Mouse (Mus musculus) testis, postnatal 14 days (tissue): Measurements from ENCODE around the gene Map4k2.
A peak's percentile ranks its signal among the peaks of the same experiment; 100 is the strongest.

Experiments used
- DNase-seq: peaks from one replicate; pipeline ENCODE4 v3.0.0; 2021; ENCODE audit warnings: low spot score

Map4k2 gene

GRCm38 (mm10) chr19:6346023-6346422 lies 5.1 kb downstream of the Map4k2 start:
- DNase-seq = no peak

GRCm38 (mm10) chr19:6346661-6347060 lies 5.7 kb downstream of the Map4k2 start:
- no peak for DNase-seq

DNA sequence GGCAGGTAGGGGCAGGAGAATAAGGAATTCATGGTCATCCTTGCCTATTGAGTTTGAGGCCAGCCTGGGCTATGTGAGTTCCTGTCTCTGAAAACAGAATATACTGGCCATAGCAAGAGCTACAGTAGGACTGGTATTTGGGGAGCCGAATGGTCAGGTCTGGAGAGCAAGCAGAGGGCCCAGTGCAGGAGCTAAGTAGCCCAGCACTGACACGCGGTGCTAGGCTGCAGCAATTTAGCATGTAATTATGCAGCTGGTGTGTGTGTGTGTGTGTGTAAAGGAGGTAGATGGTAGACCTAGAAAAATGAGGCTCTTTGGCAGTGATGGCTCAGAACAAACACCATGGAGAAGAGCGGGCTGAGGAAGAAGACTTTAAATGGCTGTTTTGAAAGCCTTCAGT lies 6.7 kb downstream of the Map4k2 start:
- DNase-seq = no peak

GRCm38 (mm10) chr19:6348717-6349116 lies 7.8 kb downstream of the Map4k2 start:
- no peak for DNase-seq

DNA sequence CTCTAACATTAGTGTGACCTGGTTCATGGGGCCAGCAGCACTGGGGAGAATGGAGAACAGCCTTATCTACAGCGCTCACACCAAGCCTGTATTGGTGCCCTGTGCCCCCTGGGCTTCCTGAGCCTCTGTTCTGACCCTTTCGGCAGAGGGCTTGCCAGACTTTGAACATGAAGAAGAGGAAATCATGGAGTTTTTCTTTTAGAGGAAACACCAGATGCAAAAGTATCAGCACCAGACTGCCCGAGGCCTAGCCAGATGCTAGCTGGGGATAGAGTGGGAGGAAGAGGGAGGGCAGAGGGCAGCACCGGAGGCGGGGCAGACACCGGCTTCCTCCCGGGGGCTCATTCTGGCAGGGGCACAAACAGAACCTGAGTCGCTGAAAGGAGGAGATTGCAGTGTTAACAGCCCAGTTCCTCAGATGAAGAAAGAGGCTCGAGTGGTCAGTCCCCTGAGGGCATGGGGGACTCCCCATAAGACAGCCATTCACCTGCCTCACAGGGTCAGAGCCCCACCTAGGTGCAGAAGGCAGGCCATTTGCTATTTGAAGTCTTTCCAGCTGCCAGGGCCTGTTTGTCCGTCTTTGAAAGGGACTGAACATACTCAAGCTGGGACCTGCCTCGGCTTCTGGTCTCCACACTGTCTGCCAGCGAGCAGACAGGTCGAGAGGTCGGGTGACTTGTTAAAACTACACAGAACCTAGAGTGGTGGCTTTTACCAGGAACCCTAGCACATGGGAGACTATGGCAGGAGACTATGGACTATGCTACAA lies 8.5 kb downstream of the Map4k2 start:
- DNase-seq = no peak

DNA sequence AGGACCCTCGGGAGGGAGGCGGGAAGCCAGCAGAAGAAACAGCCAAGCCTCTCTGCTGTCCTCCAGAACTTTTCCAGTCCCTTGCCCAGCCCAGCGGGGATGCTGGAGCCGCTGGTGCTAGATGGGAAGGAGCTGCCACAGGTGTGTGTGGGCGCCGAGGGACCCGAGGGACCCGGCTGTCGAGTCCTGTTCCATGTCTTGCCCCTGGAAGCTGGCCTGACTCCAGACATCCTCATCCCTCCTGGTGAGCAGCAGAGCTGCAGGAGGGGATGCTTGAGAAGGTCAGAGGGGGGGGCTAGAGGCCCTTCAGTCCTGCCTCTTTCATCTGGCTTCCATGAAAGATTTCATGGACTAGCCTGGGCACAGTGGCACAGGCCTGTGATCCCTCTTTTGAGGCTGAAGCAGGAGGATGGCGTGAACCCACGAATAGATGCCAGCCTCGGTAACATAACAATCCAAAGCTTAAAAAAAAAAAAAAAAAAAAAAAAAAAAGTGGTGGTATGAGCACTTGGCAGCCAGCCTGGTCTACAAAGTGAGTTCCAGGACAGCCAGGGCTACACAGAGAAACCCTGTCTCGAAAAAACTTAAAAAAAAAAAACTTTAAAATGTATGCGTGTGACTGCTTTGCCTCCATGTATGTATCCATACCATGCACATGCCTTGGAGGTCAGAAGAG lies 10.6 kb downstream of the Map4k2 start:
- DNase-seq = no peak

DNA sequence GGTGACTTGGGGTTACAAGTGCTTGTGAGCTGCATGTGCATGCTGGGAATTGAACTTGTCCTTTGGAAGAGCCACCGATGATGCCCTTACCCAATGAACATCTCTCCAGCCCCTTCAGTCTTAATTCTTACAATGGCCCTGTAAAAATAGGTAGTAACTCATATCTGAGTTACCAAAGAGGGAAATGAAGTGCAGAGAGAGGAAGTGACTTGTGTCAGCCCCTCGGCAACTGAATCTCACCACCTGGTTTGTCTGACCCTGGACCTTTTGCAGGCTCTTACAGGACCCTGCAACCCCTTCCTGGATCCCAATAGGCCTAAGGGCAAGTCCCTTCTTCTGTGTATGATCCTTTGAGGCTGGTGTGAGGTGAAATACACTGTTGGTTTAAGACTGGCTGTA lies 11.2 kb downstream of the Map4k2 start:
- DNase-seq = no peak

DNA sequence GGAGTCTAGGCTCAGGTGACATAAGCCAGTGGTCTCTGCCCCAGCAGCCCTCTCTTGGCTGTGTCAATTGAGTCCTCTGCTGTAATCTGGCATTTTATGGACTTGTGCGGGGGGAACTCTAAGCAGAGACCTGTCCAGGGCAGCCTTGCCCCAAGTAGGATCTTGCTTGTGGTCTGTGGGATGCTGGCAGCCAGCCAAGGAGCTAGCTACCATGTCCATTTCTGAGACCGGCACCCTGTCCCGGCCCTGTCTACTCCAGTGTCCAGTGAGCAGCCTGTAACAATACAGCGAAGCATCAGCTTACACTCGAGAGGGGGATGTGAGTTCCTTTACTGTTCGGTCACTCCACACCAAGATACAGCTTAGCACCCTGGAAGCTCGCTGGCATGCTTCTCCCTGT lies 13.1 kb downstream of the Map4k2 start:
- no peak for DNase-seq

DNA sequence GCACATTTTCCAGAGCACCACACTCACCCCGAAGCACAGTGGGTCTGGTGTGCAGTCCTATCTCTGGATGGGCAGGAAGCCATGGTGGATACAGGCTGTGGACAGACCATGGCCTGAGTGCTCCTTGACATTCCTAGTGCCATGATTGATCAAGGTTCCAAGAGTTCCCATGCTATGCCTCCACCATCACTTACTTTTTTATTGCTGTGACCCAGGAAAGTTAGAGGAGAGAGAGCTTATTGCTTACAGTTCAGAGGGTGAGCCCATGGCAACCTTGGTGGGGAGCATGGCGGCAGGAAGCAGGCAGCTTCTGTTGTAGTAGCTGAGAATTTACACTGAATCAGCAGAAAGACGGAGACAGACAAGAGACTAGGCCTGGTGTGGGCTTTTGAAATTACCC lies 20.4 kb downstream of the Map4k2 start:
- DNase-seq = no peak

- DNase-seq = no peak
These were observed 22.1 kb downstream of the Map4k2 start for GRCm38 (mm10) chr19:6363091-6363410.

DNA sequence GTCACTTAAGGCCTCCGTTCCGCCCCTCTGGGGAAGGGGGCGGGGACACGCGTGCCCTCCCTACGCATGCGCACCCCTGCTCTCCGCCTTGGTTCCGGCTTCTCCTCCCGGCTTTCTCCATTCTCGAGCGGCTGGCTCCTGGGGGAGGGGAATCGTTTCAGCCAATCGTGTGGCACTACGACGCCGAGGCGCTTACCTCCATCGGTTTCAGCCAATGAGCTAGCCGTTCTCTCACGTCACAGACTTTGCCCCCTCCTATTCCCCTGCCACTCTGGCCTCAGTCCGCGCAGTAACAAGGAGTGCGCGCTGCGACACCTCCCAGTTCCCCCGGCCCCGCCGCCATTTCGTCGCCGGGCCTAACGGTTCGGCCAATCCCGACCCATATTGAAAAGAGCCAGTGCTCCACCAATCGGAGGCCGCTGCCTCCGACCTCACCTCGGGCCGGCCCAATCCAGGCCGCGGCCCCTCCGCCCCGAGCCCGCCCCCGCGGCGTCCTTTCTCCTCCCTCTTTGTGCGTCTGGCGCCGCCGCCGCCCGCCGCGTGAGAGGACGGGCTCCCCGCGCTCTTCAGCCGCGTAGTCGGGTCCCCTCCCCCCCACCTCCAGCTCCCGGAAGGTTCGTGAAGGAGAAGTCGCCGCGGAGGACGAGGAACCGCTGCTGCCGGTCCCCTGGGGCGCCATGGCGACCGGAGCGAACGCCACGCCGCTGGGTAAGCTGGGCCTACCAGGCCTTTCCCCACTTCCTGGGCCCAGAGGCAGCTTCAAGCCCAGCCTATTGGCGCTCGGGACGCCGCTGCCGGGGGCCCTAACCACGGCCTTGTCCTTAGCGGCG lies 22.7 kb downstream of the Map4k2 start, which contains the start of gene Sf1:
Gene Sf1, plus strand, starts transcription at position 280 of the 830 bp plus-strand sequence.
- peak; percentile 100 for DNase-seq

DNA sequence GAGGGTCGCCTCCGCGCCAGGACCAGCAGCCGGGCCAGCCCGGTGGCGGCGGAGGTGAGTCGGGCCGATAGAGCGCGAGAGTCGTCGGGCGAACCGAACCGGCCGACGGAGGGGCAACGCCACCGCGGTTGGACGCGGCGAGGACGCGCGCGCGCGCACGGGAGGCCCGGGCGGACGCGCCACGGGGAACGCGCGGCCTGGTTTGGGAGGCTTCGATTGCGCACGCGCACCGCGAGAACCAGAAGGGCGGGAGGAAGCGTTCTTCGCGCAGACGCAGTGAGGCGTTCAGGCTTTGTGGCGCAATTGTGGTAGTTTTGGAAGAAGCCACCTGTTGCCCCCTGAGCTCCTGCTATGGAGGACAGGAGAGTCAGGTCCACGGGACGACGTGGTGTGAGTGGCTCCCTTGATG lies 23.4 kb downstream of the Map4k2 start:
- DNase-seq = peak; percentile 92

DNA sequence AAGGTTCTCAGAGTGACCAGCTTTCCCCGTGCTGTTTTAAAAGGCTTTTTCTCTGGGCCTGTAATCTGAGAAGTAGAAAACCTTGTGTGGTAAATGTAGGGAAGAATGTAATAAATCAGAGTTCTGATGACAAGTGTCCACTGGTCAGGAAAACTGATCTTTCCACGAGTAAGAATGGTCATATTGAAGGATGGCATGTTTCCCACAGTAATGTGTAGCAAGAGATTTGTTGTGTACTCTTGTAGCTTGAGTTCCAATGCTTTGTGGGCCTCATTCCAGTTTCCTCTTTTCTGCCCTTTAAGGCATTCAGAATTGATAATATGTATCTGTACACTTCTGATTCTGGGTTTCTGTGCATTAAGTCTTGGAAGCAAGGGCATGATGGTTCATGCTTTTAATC lies 23.9 kb downstream of the Map4k2 start:
- DNase-seq = no peak

DNA sequence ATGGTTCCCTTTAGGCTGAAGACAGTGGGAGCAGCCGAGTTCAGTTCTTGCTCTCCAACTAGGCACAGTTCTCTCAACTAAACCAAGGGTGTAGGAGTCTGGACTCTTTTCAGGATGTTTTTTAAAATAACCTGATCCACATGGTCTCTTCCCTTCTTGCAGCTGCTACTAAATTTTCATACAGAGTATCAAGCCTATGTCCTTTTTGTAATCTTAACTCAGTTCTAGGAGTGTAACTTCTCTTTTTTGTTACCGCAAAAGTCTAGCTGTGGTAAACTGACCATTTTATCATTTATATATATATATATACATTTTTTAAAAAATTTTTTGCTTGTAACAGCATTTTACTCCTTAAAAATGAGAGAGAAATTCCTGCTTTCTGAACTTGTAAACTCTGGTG lies 29.2 kb downstream of the Map4k2 start:
- DNase-seq = no peak

- DNase-seq = no peak
These were observed 31.5 kb downstream of the Map4k2 start for GRCm38 (mm10) chr19:6372433-6372832.

DNA sequence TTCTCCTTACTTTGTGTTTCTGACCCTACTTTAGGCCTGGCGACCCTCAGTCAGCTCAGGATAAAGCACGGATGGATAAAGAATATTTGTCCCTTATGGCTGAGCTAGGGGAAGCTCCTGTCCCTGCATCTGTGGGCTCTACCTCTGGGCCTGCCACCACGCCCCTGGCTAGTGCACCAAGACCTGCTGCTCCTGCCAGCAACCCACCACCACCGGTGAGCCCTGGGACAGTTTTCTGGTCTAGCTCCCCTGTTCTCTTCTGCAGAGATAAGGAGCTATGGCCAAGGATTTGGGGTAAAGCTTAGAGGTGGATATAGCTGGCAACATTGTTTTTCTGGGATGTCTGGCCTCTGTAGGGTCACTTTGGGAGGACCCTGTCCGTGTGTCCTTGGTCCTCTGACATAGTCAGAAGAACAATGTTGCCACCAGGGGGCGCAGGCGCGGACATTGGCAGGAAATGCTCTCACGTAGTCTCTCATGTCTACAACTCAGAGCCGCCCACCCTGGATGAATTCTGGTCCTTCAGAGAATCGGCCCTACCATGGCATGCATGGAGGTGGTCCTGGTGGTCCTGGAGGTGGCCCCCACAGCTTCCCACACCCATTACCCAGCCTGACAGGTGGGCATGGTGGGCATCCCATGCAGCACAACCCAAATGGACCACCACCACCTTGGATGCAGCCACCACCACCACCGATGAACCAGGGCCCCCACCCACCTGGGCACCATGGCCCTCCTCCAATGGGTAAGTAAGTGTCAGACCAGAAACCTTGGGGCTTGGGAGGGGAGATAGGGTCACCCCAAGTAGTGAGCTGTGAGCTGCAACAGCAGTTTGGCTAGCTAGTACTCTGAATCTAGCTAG lies 32.8 kb downstream of the Map4k2 start:
- DNase-seq = peak; percentile 74

- DNase-seq = no peak
These were observed 33.6 kb downstream of the Map4k2 start for GRCm38 (mm10) chr19:6374571-6374970.

GRCm38 (mm10) chr19:6375423-6376254 lies 34.7 kb downstream of the Map4k2 start:
- DNase-seq = no peak

DNA sequence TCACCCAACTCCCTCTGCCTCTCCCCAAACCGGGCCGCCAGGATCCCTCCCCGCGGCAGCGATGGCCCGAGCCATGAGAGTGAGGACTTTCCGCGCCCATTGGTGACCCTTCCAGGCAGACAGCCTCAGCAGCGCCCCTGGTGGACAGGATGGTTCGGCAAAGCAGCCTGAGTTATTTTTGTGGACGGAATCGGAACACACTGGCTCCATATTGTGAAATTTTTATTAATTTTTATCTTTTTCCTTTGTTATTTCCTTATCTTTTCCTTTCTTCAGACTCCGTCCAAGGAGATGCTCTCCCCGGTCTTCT lies 35.3 kb downstream of the Map4k2 start:
- no peak for DNase-seq

DNA sequence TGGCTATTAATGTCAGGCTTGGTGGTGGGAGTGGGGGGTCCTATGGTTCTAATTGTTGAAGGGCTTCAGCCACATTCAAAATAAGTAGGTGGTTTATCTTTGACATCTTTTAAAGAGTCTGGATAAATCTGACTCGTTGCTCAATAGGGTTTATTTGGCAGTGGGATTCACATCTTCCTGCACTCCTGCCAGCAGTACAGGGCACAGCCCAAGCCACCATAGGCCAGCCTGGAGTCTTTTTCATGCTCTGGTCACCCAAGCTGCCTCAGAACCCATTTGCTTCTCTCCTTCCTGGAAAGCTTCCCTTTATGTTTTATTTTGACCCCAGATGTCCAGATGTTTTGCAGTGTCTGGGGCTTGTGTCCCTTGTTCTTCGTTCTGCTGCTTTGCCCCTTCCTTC lies 35.7 kb downstream of the Map4k2 start:
- peak; percentile 70 for DNase-seq

GRCm38 (mm10) chr19:6377327-6378040 lies 36.5 kb downstream of the Map4k2 start:
- DNase-seq = no peak
